Mouse (Mus musculus): ENCODE results near the gene Sumf1. TPM values are rescaled to one million over a fixed set of nuclear protein-coding genes. Genes with fewer than 3 reads are reported as not detected.

Gene Sumf1
- polyA plus RNA-seq, 1 experiment from 2014 or later, result 22.1 TPM

GRCm38 (mm10) chr6:108160608-108161007 is 24.8 kb downstream of the Sumf1 start:
- no peaks in the 10 kb centered on the region for H3K4me1 ChIP-seq (ENCODE audit: control insufficient read depth, insufficient read depth, low read length)
- no peak for ATAC-seq
- no peaks in the 10 kb centered on the region for H3K36me3 ChIP-seq (ENCODE audit: control insufficient read depth, insufficient read depth, low read length)
- H3K9ac ChIP-seq (ENCODE audit: low read depth, low read length), result no peak overlapping the region
- H3K4me2 ChIP-seq (ENCODE audit: low read depth, low read length), result no peak overlapping the region
- no peak overlapping the region for H3K4me3 ChIP-seq (ENCODE audit: low read length)
- H3K27me3 ChIP-seq (replicated peaks; ENCODE audit: control insufficient read depth, insufficient read depth, low read length), result no peaks in the 10 kb centered on the region
- no peaks in the 10 kb centered on the region for H3K9me3 ChIP-seq (ENCODE audit: control insufficient read depth, low read length)
- H3K27ac ChIP-seq (ENCODE audit: low read length), result no peak overlapping the region
- 46% methylated on average over 2 of the region's 2 CpGs for WGBS

- Histone ChIP-seq H3K9ac (ENCODE audit: low read depth, low read length) (no peak overlapping the region), H3K4me1 (ENCODE audit: control insufficient read depth, insufficient read depth, low read length) (no peaks in the 10 kb centered on the region), H3K4me3 (ENCODE audit: low read length) (no peak overlapping the region), H3K4me2 (ENCODE audit: low read depth, low read length) (no peak overlapping the region), H3K36me3 (ENCODE audit: control insufficient read depth, insufficient read depth, low read length) (no peaks in the 10 kb centered on the region), H3K27ac (ENCODE audit: low read length) (no peak overlapping the region), H3K9me3 (ENCODE audit: control insufficient read depth, low read length) (no peaks in the 10 kb centered on the region), H3K27me3 (replicated peaks; ENCODE audit: control insufficient read depth, insufficient read depth, low read length) (no peaks in the 10 kb centered on the region)
- no peak for ATAC-seq
- WGBS, result 49% methylated on average over 6 of the region's 6 CpGs
Measured at GRCm38 (mm10) chr6:108156881-108157280, 28.5 kb downstream of the Sumf1 start.

- ATAC-seq, result no peak
- WGBS, result 94% methylated on average over 4 of the region's 4 CpGs
Measured at GRCm38 (mm10) chr6:108154243-108154642, 31.1 kb downstream of the Sumf1 start.

GRCm38 (mm10) chr6:108152661-108153269 is 32.6 kb downstream of the Sumf1 start:
- H3K9me3 ChIP-seq (ENCODE audit: control insufficient read depth, low read length), result no peaks in the 10 kb centered on the region
- H3K4me3 ChIP-seq (ENCODE audit: low read length), result no peak overlapping the region
- 84% methylated on average over 9 of the region's 9 CpGs for WGBS
- no peak overlapping the region for H3K4me2 ChIP-seq (ENCODE audit: low read depth, low read length)
- ATAC-seq, result 0 out of 2 replicates have a peak, but pooled peaks have one; percentile 18
- H3K27me3 ChIP-seq (replicated peaks; ENCODE audit: control insufficient read depth, insufficient read depth, low read length), result no peaks in the 10 kb centered on the region
- no peak overlapping the region for H3K27ac ChIP-seq (ENCODE audit: low read length)
- no peaks in the 10 kb centered on the region for H3K36me3 ChIP-seq (ENCODE audit: control insufficient read depth, insufficient read depth, low read length)
- H3K9ac ChIP-seq (ENCODE audit: low read depth, low read length), result no peak overlapping the region
- no peaks in the 10 kb centered on the region for H3K4me1 ChIP-seq (ENCODE audit: control insufficient read depth, insufficient read depth, low read length)

More at GRCm38 (mm10) chr6:108154243-108154642, 31.1 kb downstream of the Sumf1 start:
- Histone ChIP-seq H3K9me3 (ENCODE audit: control insufficient read depth, low read length) (no peaks in the 10 kb centered on the region), H3K9ac (ENCODE audit: low read depth, low read length) (no peak overlapping the region), H3K4me2 (ENCODE audit: low read depth, low read length) (no peak overlapping the region), H3K27ac (ENCODE audit: low read length) (no peak overlapping the region), H3K4me1 (ENCODE audit: control insufficient read depth, insufficient read depth, low read length) (no peaks in the 10 kb centered on the region), H3K27me3 (replicated peaks; ENCODE audit: control insufficient read depth, insufficient read depth, low read length) (no peaks in the 10 kb centered on the region), H3K36me3 (ENCODE audit: control insufficient read depth, insufficient read depth, low read length) (no peaks in the 10 kb centered on the region), H3K4me3 (ENCODE audit: low read length) (no peak overlapping the region)

GRCm38 (mm10) chr6:108152081-108152480 is 33.3 kb downstream of the Sumf1 start:
- 80% methylated on average over 6 of the region's 6 CpGs for WGBS
- Histone ChIP-seq H3K9ac (ENCODE audit: low read depth, low read length) (no peak overlapping the region), H3K9me3 (ENCODE audit: control insufficient read depth, low read length) (no peaks in the 10 kb centered on the region), H3K36me3 (ENCODE audit: control insufficient read depth, insufficient read depth, low read length) (no peaks in the 10 kb centered on the region), H3K4me2 (ENCODE audit: low read depth, low read length) (no peak overlapping the region), H3K4me3 (ENCODE audit: low read length) (no peak overlapping the region), H3K27me3 (replicated peaks; ENCODE audit: control insufficient read depth, insufficient read depth, low read length) (no peaks in the 10 kb centered on the region), H3K4me1 (ENCODE audit: control insufficient read depth, insufficient read depth, low read length) (no peaks in the 10 kb centered on the region), H3K27ac (ENCODE audit: low read length) (no peak overlapping the region)
- ATAC-seq, result no peak

- Histone ChIP-seq H3K9ac (ENCODE audit: low read depth, low read length) (no peak overlapping the region), H3K4me1 (ENCODE audit: control insufficient read depth, insufficient read depth, low read length) (no peaks in the 10 kb centered on the region), H3K36me3 (ENCODE audit: control insufficient read depth, insufficient read depth, low read length) (no peaks in the 10 kb centered on the region), H3K9me3 (ENCODE audit: control insufficient read depth, low read length) (no peaks in the 10 kb centered on the region), H3K4me3 (ENCODE audit: low read length) (no peak overlapping the region), H3K27ac (ENCODE audit: low read length) (no peak overlapping the region), H3K4me2 (ENCODE audit: low read depth, low read length) (no peak overlapping the region), H3K27me3 (replicated peaks; ENCODE audit: control insufficient read depth, insufficient read depth, low read length) (no peaks in the 10 kb centered on the region)
- WGBS, result 91% methylated on average over 4 of the region's 4 CpGs
- no peak for ATAC-seq
Measured at GRCm38 (mm10) chr6:108149235-108149634, 36.1 kb downstream of the Sumf1 start.

GRCm38 (mm10) chr6:108148435-108148834 is 36.9 kb downstream of the Sumf1 start:
- Histone ChIP-seq H3K4me1 (ENCODE audit: control insufficient read depth, insufficient read depth, low read length) (no peaks in the 10 kb centered on the region), H3K9me3 (ENCODE audit: control insufficient read depth, low read length) (no peaks in the 10 kb centered on the region), H3K27me3 (replicated peaks; ENCODE audit: control insufficient read depth, insufficient read depth, low read length) (no peaks in the 10 kb centered on the region), H3K4me2 (ENCODE audit: low read depth, low read length) (no peak overlapping the region), H3K9ac (ENCODE audit: low read depth, low read length) (no peak overlapping the region), H3K27ac (ENCODE audit: low read length) (no peak overlapping the region), H3K36me3 (ENCODE audit: control insufficient read depth, insufficient read depth, low read length) (no peaks in the 10 kb centered on the region), H3K4me3 (ENCODE audit: low read length) (no peak overlapping the region)
- 59% methylated on average over 3 of the region's 3 CpGs for WGBS
- peak; percentile 72; the same call in 1 of the 2 replicates for ATAC-seq

- 89% methylated on average over 4 of the region's 4 CpGs for WGBS
- Histone ChIP-seq H3K36me3 (ENCODE audit: control insufficient read depth, insufficient read depth, low read length) (no peaks in the 10 kb centered on the region), H3K4me2 (ENCODE audit: low read depth, low read length) (no peak overlapping the region), H3K9me3 (ENCODE audit: control insufficient read depth, low read length) (no peaks in the 10 kb centered on the region), H3K4me1 (ENCODE audit: control insufficient read depth, insufficient read depth, low read length) (no peaks in the 10 kb centered on the region), H3K9ac (ENCODE audit: low read depth, low read length) (no peak overlapping the region), H3K27ac (ENCODE audit: low read length) (no peak overlapping the region), H3K4me3 (ENCODE audit: low read length) (no peak overlapping the region), H3K27me3 (replicated peaks; ENCODE audit: control insufficient read depth, insufficient read depth, low read length) (no peaks in the 10 kb centered on the region)
- no peak for ATAC-seq
Measured at GRCm38 (mm10) chr6:108146637-108147036, 38.7 kb downstream of the Sumf1 start.

- WGBS, result 75% methylated on average over 7 of the region's 7 CpGs
- no peak overlapping the region for H3K9ac ChIP-seq (ENCODE audit: low read depth, low read length)
- no peaks in the 10 kb centered on the region for H3K9me3 ChIP-seq (ENCODE audit: control insufficient read depth, low read length)
- no peaks in the 10 kb centered on the region for H3K36me3 ChIP-seq (ENCODE audit: control insufficient read depth, insufficient read depth, low read length)
- H3K27ac ChIP-seq (ENCODE audit: low read length), result no peak overlapping the region
- no peak for ATAC-seq
- H3K4me2 ChIP-seq (ENCODE audit: low read depth, low read length), result no peak overlapping the region
- H3K4me1 ChIP-seq (ENCODE audit: control insufficient read depth, insufficient read depth, low read length), result no peaks in the 10 kb centered on the region; the same call in 1 of the 2 replicates
- no peaks in the 10 kb centered on the region for H3K27me3 ChIP-seq (replicated peaks; ENCODE audit: control insufficient read depth, insufficient read depth, low read length)
- no peak overlapping the region for H3K4me3 ChIP-seq (ENCODE audit: low read length)
Measured at GRCm38 (mm10) chr6:108145941-108146588, 39.3 kb downstream of the Sumf1 start.
